Mouse (Mus musculus): Measurements from ENCODE around the gene Hip1r.

The Hip1r gene

DNA sequence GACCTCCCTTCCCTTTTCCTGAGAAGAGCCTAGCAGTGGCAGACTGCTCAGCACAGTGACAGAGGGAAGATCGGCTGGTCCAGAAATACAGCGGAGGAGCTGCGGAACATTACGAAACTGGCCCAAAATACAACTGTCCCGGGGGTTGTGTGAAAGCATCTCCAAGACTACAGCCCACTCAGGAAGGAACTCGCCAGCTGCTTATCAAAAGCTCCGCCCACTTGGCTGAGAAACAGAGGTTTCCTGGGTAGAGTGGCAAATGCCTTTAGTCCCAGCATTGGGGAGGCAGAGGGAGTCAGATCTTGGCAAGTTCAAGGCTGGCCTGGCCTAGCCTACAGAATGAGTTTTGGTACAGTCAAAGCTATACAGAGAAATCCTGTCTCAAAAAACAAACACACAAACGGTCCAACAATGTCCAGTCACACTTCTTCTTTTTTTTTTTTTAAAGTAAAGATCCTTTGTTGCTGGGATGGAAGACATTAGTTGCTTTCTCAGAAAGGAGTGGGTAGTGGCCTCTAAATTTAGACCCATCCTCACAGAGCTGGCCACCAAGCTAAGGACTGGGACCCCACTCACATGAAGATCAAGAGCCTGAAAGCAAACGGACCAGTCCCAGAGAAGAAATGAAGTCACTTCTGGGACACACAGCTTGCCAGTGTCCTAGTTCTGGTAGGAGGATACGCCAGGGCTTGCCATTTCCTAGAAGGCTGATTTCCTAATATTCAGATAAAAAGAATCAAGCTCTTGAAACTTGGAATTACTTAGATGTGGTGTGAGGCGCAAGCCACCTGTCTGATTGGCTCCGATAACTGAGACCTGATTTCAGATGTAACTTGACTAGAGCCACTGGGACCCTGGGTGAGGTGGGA is 46.2 kb downstream of the Hip1r start:
- peak; percentile 75 for DNase-seq

DNA sequence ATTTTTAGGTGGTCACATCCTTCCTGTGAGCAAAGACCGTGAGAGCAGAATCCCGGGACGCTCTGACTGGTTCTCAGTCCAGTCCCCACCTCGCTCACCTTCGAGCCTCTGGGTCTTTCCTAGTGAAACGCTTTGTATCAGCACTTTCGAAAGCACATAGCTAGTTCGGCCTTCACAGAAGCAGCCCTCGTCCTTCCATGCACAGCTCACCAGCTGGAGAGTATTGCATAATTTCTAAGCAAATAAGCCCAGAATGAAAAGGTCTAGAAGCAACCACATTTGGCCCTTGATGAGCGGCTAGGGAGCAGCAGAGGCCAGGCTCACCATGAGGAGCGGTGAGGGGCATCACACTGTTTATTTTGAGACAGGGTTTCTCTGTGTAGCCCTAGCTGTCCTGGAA is 47.7 kb downstream of the Hip1r start:
- DNase-seq, result no peak

GRCm38 (mm10) chr5:124021701-124022100 is 48.3 kb downstream of the Hip1r start:
- DNase-seq, result no peak

DNA sequence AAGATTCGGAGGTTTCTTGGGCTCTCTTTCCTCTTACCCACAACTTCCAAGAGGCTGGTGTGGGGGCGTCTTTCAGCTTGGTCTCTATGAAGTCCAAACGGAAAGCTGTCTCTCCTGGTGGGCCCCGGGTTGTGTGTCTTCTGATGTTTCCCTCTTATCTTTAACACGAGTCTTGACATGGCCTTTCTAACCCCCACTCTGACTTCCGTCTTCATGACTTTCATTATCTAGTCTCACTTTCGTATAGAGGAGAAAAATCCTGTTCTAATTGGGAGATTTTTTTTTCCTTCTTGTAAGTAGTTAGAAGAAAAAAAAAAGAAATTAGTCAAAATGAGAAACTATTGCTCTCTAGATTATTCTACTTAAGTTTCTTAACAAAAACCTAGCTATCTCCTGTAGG is 48.9 kb downstream of the Hip1r start:
- DNase-seq, result no peak

- no peak for DNase-seq
Observed at GRCm38 (mm10) chr5:124024677-124025076, 51.2 kb downstream of the Hip1r start.

DNA sequence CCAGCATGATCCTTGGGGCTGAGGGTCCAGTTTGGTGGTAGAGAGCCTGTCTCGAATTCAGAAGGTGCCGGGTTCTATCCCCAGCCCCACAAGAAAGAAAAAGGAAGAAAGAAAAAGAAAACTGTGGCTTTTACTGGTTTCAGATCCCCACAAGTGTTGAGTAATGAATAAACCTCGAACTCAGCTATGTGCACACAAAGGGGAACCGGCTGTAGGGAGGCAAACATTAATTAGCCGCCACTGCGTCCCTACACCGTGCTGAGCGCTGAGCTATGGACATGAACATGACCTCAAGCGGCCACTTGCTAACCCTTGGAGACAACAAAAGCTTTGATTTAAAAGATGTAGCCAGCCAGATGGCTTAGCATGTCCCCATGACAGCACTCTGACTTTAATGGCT is 51.7 kb downstream of the Hip1r start:
- DNase-seq, result no peak

DNA sequence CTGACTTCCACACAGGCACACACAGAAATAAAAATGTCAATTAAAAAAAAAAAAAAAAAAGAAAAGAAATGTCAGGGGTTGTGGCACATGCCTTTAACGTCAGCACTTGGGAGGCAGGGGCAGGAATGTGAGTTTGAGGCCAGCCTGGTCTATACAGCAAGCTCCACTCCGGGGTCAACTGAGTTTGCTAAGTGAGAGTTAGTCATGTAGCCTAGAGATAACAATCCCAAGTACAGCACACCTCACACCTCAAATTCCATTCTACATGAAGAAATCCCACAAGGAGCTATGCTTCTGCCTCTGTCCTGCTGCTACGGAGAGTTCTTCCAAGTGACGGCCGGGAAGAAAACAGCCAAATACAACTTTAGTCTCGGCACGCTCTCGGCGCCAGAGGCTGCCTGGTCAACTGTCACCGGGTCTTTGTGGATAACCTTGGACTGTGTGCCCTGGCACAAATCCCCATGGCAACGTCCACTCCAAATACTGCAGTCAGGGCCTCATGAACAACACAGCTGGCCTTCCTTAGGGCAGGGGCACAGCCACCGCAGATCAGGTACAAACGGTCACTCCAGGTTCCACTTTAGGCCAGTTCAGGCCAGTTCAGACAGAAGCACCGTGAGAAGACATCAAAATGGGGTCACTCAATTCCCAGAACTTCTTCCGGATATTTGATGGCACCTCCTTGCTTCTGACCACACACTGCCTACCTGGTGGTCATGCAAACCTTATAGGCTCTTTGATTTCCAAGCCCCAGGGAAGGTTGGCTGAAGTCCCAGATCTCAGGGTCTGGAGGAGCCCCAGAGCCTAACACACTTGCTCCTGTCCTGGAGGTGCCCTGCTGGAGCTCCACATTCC is 52.4 kb downstream of the Hip1r start:
- DNase-seq, result peak; percentile 71

DNA sequence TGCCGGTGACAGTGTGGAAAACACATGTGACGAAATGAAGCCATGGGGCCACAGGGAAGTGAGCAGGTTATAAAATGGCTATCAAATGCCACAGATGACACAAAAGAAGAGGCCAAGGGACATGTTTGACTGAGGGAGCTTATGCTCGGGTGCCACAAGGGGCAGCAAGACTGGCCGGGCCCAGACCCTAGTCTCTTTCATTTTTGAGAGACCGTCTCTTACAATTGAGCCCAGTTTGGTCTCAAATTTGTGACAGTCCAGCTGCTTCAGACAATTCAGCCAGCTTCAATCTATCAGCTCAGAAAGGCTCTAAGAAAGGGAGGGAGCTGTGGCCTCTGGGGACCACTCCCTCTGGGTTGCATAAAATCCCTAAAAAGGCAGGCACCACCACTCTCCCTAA is 53.1 kb downstream of the Hip1r start:
- no peak for DNase-seq

- DNase-seq, result no peak
Observed at GRCm38 (mm10) chr5:124027702-124028470, 54.5 kb downstream of the Hip1r start.

DNA sequence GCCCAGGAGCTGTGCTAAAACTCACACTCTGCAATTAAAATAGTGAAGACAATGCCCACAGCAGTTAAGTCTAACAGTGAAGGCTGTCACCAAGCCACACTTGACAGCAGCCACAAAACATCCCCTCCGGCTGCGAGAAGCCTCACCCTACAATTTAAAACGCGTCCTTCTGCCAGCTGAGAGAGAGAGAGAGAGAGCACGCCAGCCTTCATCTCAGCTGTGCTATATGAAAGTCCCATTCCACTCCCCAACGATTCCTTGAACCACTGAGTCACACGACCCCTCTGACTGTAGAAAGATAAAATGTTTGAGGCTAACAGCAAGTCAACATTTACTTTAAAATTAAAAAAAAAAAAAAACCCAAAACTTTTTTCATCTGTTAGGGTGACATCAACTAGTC is 55.3 kb downstream of the Hip1r start:
- no peak for DNase-seq

DNA sequence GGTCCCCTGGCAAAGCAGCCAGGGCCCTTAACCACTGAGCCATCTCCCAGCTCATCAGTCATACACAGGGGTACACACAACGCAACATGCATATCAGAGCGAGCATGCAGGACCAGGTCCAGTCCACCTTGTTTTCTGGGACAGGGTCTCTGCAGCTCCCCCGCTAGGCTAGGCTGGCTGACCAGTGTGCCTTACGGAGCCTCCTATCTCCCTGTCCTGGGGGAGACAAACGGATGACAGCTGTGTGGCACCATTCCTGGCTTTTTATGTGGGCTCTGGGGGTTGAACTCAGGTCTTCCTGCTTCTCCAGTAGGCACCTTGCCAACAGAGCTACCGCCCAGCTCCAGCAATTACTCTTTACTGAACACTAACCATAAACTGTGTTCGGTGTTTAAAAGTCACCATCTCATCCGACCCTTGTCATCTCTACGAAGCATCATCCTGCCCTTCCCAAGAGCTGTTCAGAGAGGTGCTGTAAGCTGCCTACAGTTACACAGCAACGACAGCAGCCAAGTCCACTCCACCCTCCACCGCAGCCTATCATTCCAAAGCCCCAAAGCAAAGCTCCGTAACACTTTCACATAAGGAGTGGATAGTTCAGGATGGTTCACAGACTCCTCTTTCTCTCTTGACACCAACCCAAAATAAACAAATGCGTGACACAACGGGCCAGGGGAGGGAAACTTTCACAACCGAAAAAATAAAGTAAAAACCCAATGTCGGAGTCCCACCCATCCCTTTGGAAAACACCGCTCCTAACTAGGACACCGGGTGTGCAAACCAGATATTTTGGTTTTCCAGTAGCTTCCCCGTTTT is 56.0 kb downstream of the Hip1r start:
- DNase-seq, result no peak

GRCm38 (mm10) chr5:124030386-124031067 is 57.1 kb downstream of the Hip1r start:
- DNase-seq, result no peak

- no peak for DNase-seq
Observed at GRCm38 (mm10) chr5:124031068-124031955, 57.9 kb downstream of the Hip1r start.

DNA sequence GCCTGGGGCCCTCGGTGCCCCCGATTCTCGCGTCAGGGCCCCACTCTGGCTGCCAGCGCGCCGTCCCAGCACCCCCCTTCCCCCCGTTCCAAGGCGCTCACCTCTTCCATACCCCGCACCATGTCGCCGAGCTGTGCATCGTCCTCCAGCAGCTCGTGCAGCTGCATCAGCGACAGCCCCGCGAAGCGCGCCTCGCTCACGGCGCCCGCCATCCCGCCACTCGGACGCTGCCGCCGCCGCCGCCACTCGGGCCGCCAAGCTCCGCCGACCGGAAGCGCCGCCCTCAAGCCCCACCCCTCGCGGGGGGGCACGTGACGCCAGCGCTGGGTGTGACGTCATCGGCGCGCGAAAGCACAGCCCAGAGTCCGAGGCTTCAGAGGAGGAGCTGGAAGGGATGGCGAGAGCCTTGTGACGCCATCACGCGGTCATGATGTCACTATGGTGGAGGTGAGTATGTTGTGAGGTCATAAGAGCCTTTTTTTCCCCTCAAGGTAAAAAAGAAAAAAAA is 58.6 kb downstream of the Hip1r start, which contains the start of gene Vps37b:
Vps37b (minus strand) TSS at position 270 of the 508 bp plus-strand sequence.
- DNase-seq, result peak; percentile 94

DNA sequence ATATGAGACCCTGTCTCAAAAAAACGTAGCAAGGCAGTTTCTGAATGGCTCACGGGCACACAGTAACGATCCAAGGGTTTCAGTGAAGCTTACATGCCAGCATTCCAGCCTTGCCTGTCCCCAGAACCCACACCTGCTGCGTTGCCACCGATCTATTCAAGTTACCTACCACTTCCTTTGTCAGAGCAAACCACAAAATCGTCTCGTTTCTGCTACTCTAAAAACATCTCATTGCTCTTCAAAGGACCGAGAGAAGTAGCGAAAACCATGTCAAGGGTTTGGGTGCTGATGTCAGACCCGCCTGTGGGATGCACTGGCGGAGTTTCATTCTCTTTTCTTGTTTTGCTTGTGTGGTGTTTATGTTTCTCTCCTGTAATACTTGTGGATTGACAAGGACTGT is 61.0 kb downstream of the Hip1r start:
- no peak for DNase-seq

DNA sequence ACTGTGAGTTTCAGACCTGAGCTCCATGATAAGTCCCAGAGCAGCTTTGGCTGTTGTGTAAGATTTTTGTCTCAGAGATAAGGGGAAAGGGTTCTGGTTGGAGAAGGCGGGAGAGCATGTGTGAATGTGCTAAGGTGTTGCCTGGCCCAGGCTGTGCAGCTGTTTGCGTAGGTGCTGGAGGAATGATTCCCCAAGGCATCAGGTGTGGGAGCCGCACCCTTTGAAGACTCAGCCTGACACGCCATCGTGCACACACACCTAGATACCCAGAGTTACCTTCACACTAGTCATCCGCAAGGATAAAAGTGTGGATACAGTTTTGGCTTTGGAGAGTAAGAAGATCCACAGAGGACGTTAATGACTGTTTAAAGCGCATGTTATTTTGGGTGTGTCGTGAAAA is 62.0 kb downstream of the Hip1r start:
- DNase-seq, result no peak

GRCm38 (mm10) chr5:124035806-124036205 is 62.4 kb downstream of the Hip1r start:
- no peak for DNase-seq

- no peak for DNase-seq
Observed at GRCm38 (mm10) chr5:124036341-124036740, 62.9 kb downstream of the Hip1r start.

- no peak for DNase-seq
Observed at GRCm38 (mm10) chr5:124036836-124037235, 63.4 kb downstream of the Hip1r start.

- no peak for DNase-seq
Observed at GRCm38 (mm10) chr5:124039602-124040001, 66.2 kb downstream of the Hip1r start.

All from kidney, postnatal 10 days (tissue).